Mouse (Mus musculus) erythroblast, embryonic 14.5 days (primary cell): ENCODE measurements around the gene Psip1.
A peak's percentile ranks its signal among the peaks of the same experiment; 100 is the strongest.

ENCODE experiments used
- GATA1 ChIP-seq: IDR thresholded peaks from 2 replicates; pipeline ENCODE4 v1.6.1; 2012; ENCODE audit warnings: low read length, inconsistent platforms, mixed read lengths
- TAL1 ChIP-seq: IDR thresholded peaks from 3 replicates; pipeline ENCODE4 v1.6.1; 2012; ENCODE audit warnings: low read length, inconsistent platforms, mixed read lengths

DNA sequence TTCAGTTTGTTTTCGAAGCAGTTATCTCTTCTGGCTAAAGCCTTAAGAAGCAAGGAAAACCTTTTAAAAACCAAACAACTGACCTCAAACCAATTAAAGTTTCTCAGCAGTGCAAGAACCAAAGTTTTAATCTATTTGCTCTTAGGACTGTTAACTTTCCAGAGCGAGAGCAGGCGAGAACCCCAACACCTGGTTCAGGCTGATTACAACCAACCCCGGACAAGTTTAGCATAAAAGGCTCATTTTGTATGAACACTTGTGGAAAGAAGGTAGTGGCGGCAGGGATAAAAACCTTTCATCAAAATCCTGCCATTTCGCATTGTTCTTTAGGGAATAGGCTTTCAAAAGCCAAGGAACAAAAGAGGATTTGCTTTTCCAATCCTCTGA is 38.2 kb upstream of the Psip1 start:
- TF ChIP-seq TAL1 (peak; percentile 35; the same call in 1 of the 3 replicates), GATA1 (no peak)
